Mouse (Mus musculus): ENCODE results near the gene Wdr73. TPM values are rescaled to one million over a fixed set of nuclear protein-coding genes. Genes with fewer than 3 reads are reported as not detected.

The Wdr73 gene
- polyA plus RNA-seq, 1 experiment from 2014 or later: 10.8 TPM

GRCm38 (mm10) chr7:80923165-80923564 is 22.1 kb upstream of the Wdr73 start:
- no peak for ATAC-seq (ENCODE audit: low read depth)
- Histone ChIP-seq H3K9me3 (replicated peaks; ENCODE audit: control insufficient read depth, low read length) (no peaks in the 10 kb centered on the region), H3K27me3 (ENCODE audit: control insufficient read depth, insufficient read depth, low read depth, low read length) (no peaks in the 10 kb centered on the region), H3K4me1 (ENCODE audit: control insufficient read depth, low read depth, low read length) (peaks cover 8% of the 10 kb centered on the region), H3K9ac (ENCODE audit: low read depth, low read length) (no peak overlapping the region), H3K4me3 (ENCODE audit: low read depth, low read length) (no peak overlapping the region), H3K4me2 (ENCODE audit: low read depth, low read length) (no peak overlapping the region), H3K36me3 (ENCODE audit: control insufficient read depth, insufficient read depth) (peaks cover 15% of the 10 kb centered on the region; the same call in 1 of the 2 replicates), H3K27ac (ENCODE audit: low read length) (no peak overlapping the region)
- 79% methylated on average over 2 of the region's 2 CpGs for WGBS (ENCODE audit: insufficient replicate concordance)

- ATAC-seq (ENCODE audit: low read depth): no peak
- Histone ChIP-seq H3K27ac (ENCODE audit: low read length) (no peak overlapping the region), H3K4me3 (ENCODE audit: low read depth, low read length) (no peak overlapping the region), H3K4me2 (ENCODE audit: low read depth, low read length) (no peak overlapping the region), H3K27me3 (ENCODE audit: control insufficient read depth, insufficient read depth, low read depth, low read length) (no peaks in the 10 kb centered on the region), H3K9ac (ENCODE audit: low read depth, low read length) (no peak overlapping the region), H3K9me3 (replicated peaks; ENCODE audit: control insufficient read depth, low read length) (no peaks in the 10 kb centered on the region), H3K4me1 (ENCODE audit: control insufficient read depth, low read depth, low read length) (peaks cover 8% of the 10 kb centered on the region), H3K36me3 (ENCODE audit: control insufficient read depth, insufficient read depth) (peaks cover 17% of the 10 kb centered on the region)
- WGBS (ENCODE audit: insufficient replicate concordance): 60% methylated on average over 5 of the region's 5 CpGs
Observed at GRCm38 (mm10) chr7:80919647-80920008, 18.6 kb upstream of the Wdr73 start.

- Histone ChIP-seq H3K4me2 (ENCODE audit: low read depth, low read length) (no peak overlapping the region), H3K36me3 (ENCODE audit: control insufficient read depth, insufficient read depth) (peaks cover 17% of the 10 kb centered on the region), H3K4me3 (ENCODE audit: low read depth, low read length) (no peak overlapping the region), H3K9ac (ENCODE audit: low read depth, low read length) (no peak overlapping the region), H3K27me3 (ENCODE audit: control insufficient read depth, insufficient read depth, low read depth, low read length) (no peaks in the 10 kb centered on the region), H3K27ac (ENCODE audit: low read length) (no peak overlapping the region), H3K9me3 (replicated peaks; ENCODE audit: control insufficient read depth, low read length) (no peaks in the 10 kb centered on the region), H3K4me1 (ENCODE audit: control insufficient read depth, low read depth, low read length) (peaks cover 8% of the 10 kb centered on the region)
- 22% methylated on average over 8 of the region's 8 CpGs for WGBS (ENCODE audit: insufficient replicate concordance)
- no peak for ATAC-seq (ENCODE audit: low read depth)
Observed at GRCm38 (mm10) chr7:80918982-80919646, 18.0 kb upstream of the Wdr73 start.

- no peak overlapping the region for H3K4me3 ChIP-seq (ENCODE audit: low read depth, low read length)
- WGBS (ENCODE audit: insufficient replicate concordance): 67% methylated on average over 4 of the region's 4 CpGs
- no peak overlapping the region for H3K4me2 ChIP-seq (ENCODE audit: low read depth, low read length)
- H3K9ac ChIP-seq (ENCODE audit: low read depth, low read length): no peak overlapping the region
- peaks cover 19% of the 10 kb centered on the region for H3K36me3 ChIP-seq (ENCODE audit: control insufficient read depth, insufficient read depth)
- no peak overlapping the region for H3K27ac ChIP-seq (ENCODE audit: low read length)
- H3K27me3 ChIP-seq (ENCODE audit: control insufficient read depth, insufficient read depth, low read depth, low read length): no peaks in the 10 kb centered on the region
- no peaks in the 10 kb centered on the region for H3K9me3 ChIP-seq (replicated peaks; ENCODE audit: control insufficient read depth, low read length)
- peak; percentile 35; the same call in 1 of the 2 replicates for ATAC-seq (ENCODE audit: low read depth)
- H3K4me1 ChIP-seq (ENCODE audit: control insufficient read depth, low read depth, low read length): peaks cover 8% of the 10 kb centered on the region
Observed at GRCm38 (mm10) chr7:80917916-80918465, 16.9 kb upstream of the Wdr73 start.

GRCm38 (mm10) chr7:80912496-80912895 is 11.4 kb upstream of the Wdr73 start:
- Histone ChIP-seq H3K36me3 (ENCODE audit: control insufficient read depth, insufficient read depth) (peaks cover 20% of the 10 kb centered on the region), H3K9me3 (replicated peaks; ENCODE audit: control insufficient read depth, low read length) (no peaks in the 10 kb centered on the region), H3K27ac (ENCODE audit: low read length) (no peak overlapping the region), H3K4me1 (ENCODE audit: control insufficient read depth, low read depth, low read length) (no peaks in the 10 kb centered on the region), H3K27me3 (ENCODE audit: control insufficient read depth, insufficient read depth, low read depth, low read length) (no peaks in the 10 kb centered on the region), H3K9ac (ENCODE audit: low read depth, low read length) (no peak overlapping the region), H3K4me3 (ENCODE audit: low read depth, low read length) (no peak overlapping the region), H3K4me2 (ENCODE audit: low read depth, low read length) (no peak overlapping the region)
- ATAC-seq (ENCODE audit: low read depth): no peak
- WGBS (ENCODE audit: insufficient replicate concordance): 72% methylated on average over 8 of the region's 8 CpGs

- no peaks in the 10 kb centered on the region for H3K9me3 ChIP-seq (replicated peaks; ENCODE audit: control insufficient read depth, low read length)
- H3K4me2 ChIP-seq (ENCODE audit: low read depth, low read length): no peak overlapping the region
- H3K27me3 ChIP-seq (ENCODE audit: control insufficient read depth, insufficient read depth, low read depth, low read length): no peaks in the 10 kb centered on the region
- no peaks in the 10 kb centered on the region for H3K4me1 ChIP-seq (ENCODE audit: control insufficient read depth, low read depth, low read length)
- H3K9ac ChIP-seq (ENCODE audit: low read depth, low read length): no peak overlapping the region
- no peak overlapping the region for H3K4me3 ChIP-seq (ENCODE audit: low read depth, low read length)
- ATAC-seq (ENCODE audit: low read depth): no peak; the same call in 1 of the 2 replicates
- no peak overlapping the region for H3K27ac ChIP-seq (ENCODE audit: low read length)
- peaks cover 11% of the 10 kb centered on the region for H3K36me3 ChIP-seq (ENCODE audit: control insufficient read depth, insufficient read depth)
- WGBS (ENCODE audit: insufficient replicate concordance): 56% methylated on average over 7 of the region's 7 CpGs
Observed at GRCm38 (mm10) chr7:80911053-80911452, 10.0 kb upstream of the Wdr73 start.

- Histone ChIP-seq H3K27ac (ENCODE audit: low read length) (no peak within 1 kb of the TSS), H3K4me3 (ENCODE audit: low read depth, low read length) (peak within 1 kb of the TSS; percentile 60), H3K9ac (ENCODE audit: low read depth, low read length) (peak within 1 kb of the TSS; percentile 67), H3K4me1 (ENCODE audit: control insufficient read depth, low read depth, low read length) (peaks cover 19% of the 10 kb centered on the region), H3K36me3 (ENCODE audit: control insufficient read depth, insufficient read depth) (no peaks in the 10 kb centered on the region), H3K27me3 (ENCODE audit: control insufficient read depth, insufficient read depth, low read depth, low read length) (no peaks in the 10 kb centered on the region), H3K9me3 (replicated peaks; ENCODE audit: control insufficient read depth, low read length) (no peaks in the 10 kb centered on the region), H3K4me2 (ENCODE audit: low read depth, low read length) (peak within 1 kb of the TSS; percentile 94)
- no peak for ATAC-seq (ENCODE audit: low read depth)
- WGBS (ENCODE audit: insufficient replicate concordance): 3% methylated on average over 19 of the region's 19 CpGs
Observed at GRCm38 (mm10) chr7:80904921-80905515, 3.9 kb upstream of the Wdr73 start, which contains the start of gene Nmb. TSS of gene Nmb (minus strand) at chr7:80905076.

- Histone ChIP-seq H3K36me3 (ENCODE audit: control insufficient read depth, insufficient read depth) (no peaks in the 10 kb centered on the region), H3K4me1 (ENCODE audit: control insufficient read depth, low read depth, low read length) (peaks cover 19% of the 10 kb centered on the region), H3K9me3 (replicated peaks; ENCODE audit: control insufficient read depth, low read length) (no peaks in the 10 kb centered on the region), H3K27me3 (ENCODE audit: control insufficient read depth, insufficient read depth, low read depth, low read length) (no peaks in the 10 kb centered on the region), H3K4me3 (ENCODE audit: low read depth, low read length) (no peak overlapping the region), H3K9ac (ENCODE audit: low read depth, low read length) (no peak overlapping the region), H3K4me2 (ENCODE audit: low read depth, low read length) (no peak overlapping the region; the same call in 1 of the 2 replicates), H3K27ac (ENCODE audit: low read length) (no peak overlapping the region)
- WGBS (ENCODE audit: insufficient replicate concordance): 69% methylated on average over 11 of the region's 11 CpGs
- ATAC-seq (ENCODE audit: low read depth): no peak
Observed at GRCm38 (mm10) chr7:80903625-80904422, 2.8 kb upstream of the Wdr73 start.
